Mouse (Mus musculus) spleen, adult 2 months (tissue): ENCODE measurements around the gene Isyna1.

Source experiments
- CTCF ChIP-seq: fragments of 200-500 bp; IDR thresholded peaks from 2 replicates; pipeline ENCODE4 v1.5.1; 2011; ENCODE audit warnings: mild to moderate bottlenecking, inconsistent platforms; ENCODE audit not compliant: insufficient read depth, insufficient read length, insufficient replicate concordance; ENCODE audit errors: extremely low read depth
- POLR2A ChIP-seq: fragments of 200-500 bp; IDR thresholded peaks from 2 replicates; pipeline ENCODE4 v1.6.1; 2011; ENCODE audit warnings: low read depth, low read length, inconsistent platforms

DNA sequence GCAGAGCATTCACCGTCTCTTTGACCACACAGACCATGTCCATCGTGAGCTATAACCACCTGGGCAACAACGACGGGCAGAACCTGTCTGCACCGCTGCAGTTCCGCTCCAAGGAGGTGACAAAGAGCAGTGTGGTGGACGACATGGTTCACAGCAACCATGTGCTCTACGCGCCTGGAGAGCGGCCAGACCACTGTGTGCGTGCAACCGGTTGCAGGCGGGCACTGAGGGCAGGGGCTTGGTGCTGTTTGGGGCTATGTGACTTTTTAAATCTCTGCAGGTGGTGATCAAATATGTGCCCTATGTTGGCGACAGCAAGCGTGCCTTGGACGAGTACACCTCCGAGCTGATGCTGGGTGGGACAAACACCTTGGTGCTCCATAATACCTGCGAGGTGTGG, 2.0 kb downstream of the Isyna1 start:
- no peak for TF ChIP-seq POLR2A
- no peak for TF ChIP-seq CTCF
